Mouse (Mus musculus): ENCODE results near the gene Carm1.

DNA sequence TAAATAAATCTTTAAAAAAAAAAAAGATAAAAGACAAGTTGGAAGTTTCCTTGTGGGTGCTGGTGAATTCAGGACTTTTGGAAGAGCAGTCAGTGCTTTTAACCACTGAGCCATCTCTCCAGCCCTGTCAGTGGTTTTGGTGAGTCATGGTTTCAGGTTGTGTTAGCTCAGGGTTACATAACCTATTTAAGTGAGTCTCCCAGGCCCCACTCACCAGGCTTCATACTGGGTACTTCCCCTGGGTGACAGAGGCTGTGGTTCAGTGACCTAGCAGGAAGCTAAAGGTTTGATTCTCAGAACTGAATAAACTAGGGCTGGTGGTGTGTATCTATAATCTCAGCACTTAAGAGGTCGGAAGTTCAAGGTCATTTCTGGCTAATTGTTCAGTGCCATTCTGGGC is 63.2 kb downstream of the Carm1 start:
- TF ChIP-seq POLR2A (IDR thresholded peaks at IDR 0.05; ENCODE audit: borderline replicate concordance, extremely low read depth, insufficient read depth, insufficient read length, poor library complexity, severe bottlenecking) = no peak
- no peak for TF ChIP-seq CTCF (IDR thresholded peaks at IDR 0.05; ENCODE audit: borderline replicate concordance, extremely low read depth, insufficient read depth, insufficient read length)
